ENCODE assay signal across 10 mouse cellular contexts in genomic region chr3:102309756-102310155, GRCm38 (mm10).
DNase-seq lines count a peak whose midpoint lies in the region; ATAC-seq and TF ChIP-seq lines count a peak whose summit lies in the region.
"Had no signal": no experiment of that assay in that cellular context is flagged by ENCODE, and none has a peak within 500 bp of the region (broad histone marks: within the 10 kb centered on the region; RNA-seq: fewer than 3 reads in every experiment).

No protein-coding gene starts in this region.

- WGBS in heart, embryonic 11.5 days (ENCODE audit: insufficient replicate concordance): 19% methylated on average over 9 of the region's 9 CpGs
- 27% methylated on average over 9 of the region's 9 CpGs for WGBS in intestine, postnatal 0 days
- WGBS in neural tube, embryonic 11.5 days: 29% methylated on average over 9 of the region's 9 CpGs

- no peak overlapping the region for H3K9ac ChIP-seq in heart, embryonic 11.5 days (ENCODE audit: low read depth, low read length)
- H3K9ac ChIP-seq in intestine, postnatal 0 days (ENCODE audit: low read depth, low read length): no peak overlapping the region
- no peak overlapping the region for H3K9ac ChIP-seq in neural tube, embryonic 11.5 days (ENCODE audit: low read length)

- H3K27ac ChIP-seq in heart, embryonic 11.5 days (ENCODE audit: low read depth, low read length): no peak overlapping the region
- no peak overlapping the region for H3K27ac ChIP-seq in intestine, postnatal 0 days (ENCODE audit: low read depth, low read length)
- no peak overlapping the region for H3K27ac ChIP-seq in neural tube, embryonic 11.5 days (ENCODE audit: low read depth, low read length)
- H3K27ac ChIP-seq: macrophage had no signal

- no peaks in the 10 kb centered on the region for H3K27me3 ChIP-seq in heart, embryonic 11.5 days (ENCODE audit: control insufficient read depth, insufficient read depth, low read length)
- no peaks in the 10 kb centered on the region for H3K27me3 ChIP-seq in intestine, postnatal 0 days (replicated peaks; ENCODE audit: control insufficient read depth, insufficient read depth, low read length)
- no peaks in the 10 kb centered on the region for H3K27me3 ChIP-seq in neural tube, embryonic 11.5 days (ENCODE audit: control insufficient read depth, insufficient read depth, low read length)

- peak; percentile 95 for DNase-seq in heart, adult 11 months
- DNase-seq in cerebellum, adult 8-10 months: peak; percentile 8
- DNase-seq in frontal cortex, postnatal 36 days (ENCODE audit: low spot score in 2 of 2): peak; percentile 54 to 66
- peak; percentile 20 to 78 for DNase-seq in left cerebral cortex, postnatal 10 days (ENCODE audit: extremely low spot score in 1 of 2, low spot score in 2 of 2)
- DNase-seq in neural tube, embryonic 11.5 days (ENCODE audit: low spot score): peak; percentile 76
- DNase-seq in thymus, postnatal 4 days: peak; percentile 59

- H3K36me3 ChIP-seq in heart, embryonic 11.5 days (ENCODE audit: control insufficient read depth, insufficient read depth, low read length): no peaks in the 10 kb centered on the region
- no peaks in the 10 kb centered on the region for H3K36me3 ChIP-seq in intestine, postnatal 0 days (ENCODE audit: control insufficient read depth, insufficient read depth)
- no peaks in the 10 kb centered on the region for H3K36me3 ChIP-seq in neural tube, embryonic 11.5 days (ENCODE audit: control insufficient read depth, insufficient read depth, low read length)
- H3K36me3 ChIP-seq: G1E had no signal

- ATAC-seq in heart, embryonic 11.5 days (replicated peaks; ENCODE audit: insufficient number of reproducible peaks, low FRiP score, low TSS enrichment): no peak
- peak; percentile 38; the same call in 1 of the 2 replicates for ATAC-seq in intestine, postnatal 0 days
- ATAC-seq in neural tube, embryonic 11.5 days (ENCODE audit: insufficient read depth, low FRiP score, low TSS enrichment): no peak

- peak; percentile 84 for TF ChIP-seq CTCF in intestine, postnatal 0 days (IDR thresholded peaks at IDR 0.05; ENCODE audit: low read depth)

- no peaks in the 10 kb centered on the region for H3K9me3 ChIP-seq in heart, embryonic 11.5 days (replicated peaks; ENCODE audit: control insufficient read depth, low read length)
- H3K9me3 ChIP-seq in intestine, postnatal 0 days (ENCODE audit: control insufficient read depth): no peaks in the 10 kb centered on the region
- no peaks in the 10 kb centered on the region for H3K9me3 ChIP-seq in neural tube, embryonic 11.5 days (ENCODE audit: control insufficient read depth, low read length)
- H3K9me3 ChIP-seq: G1E had no signal

- intact Hi-C loops in left cerebral cortex, postnatal 10 days (cut with DNase I): no loop called here

- H3K4me2 ChIP-seq in heart, embryonic 11.5 days: no peak overlapping the region
- no peak overlapping the region for H3K4me2 ChIP-seq in intestine, postnatal 0 days (replicated peaks; ENCODE audit: low read depth)
- H3K4me2 ChIP-seq in neural tube, embryonic 11.5 days (ENCODE audit: low read depth): no peak overlapping the region

- no peaks in the 10 kb centered on the region for H3K4me1 ChIP-seq in heart, embryonic 11.5 days (ENCODE audit: control insufficient read depth, insufficient read depth, low read length)
- H3K4me1 ChIP-seq in intestine, postnatal 0 days (replicated peaks; ENCODE audit: control insufficient read depth, insufficient read depth, low read length): no peaks in the 10 kb centered on the region
- no peaks in the 10 kb centered on the region; the same call in 1 of the 2 replicates for H3K4me1 ChIP-seq in neural tube, embryonic 11.5 days (ENCODE audit: control insufficient read depth, insufficient read depth, low read length)

- no peak overlapping the region for H3K4me3 ChIP-seq in heart, embryonic 11.5 days (ENCODE audit: low read depth, low read length)
- H3K4me3 ChIP-seq in intestine, postnatal 0 days (ENCODE audit: low read depth, low read length): no peak overlapping the region
- no peak overlapping the region for H3K4me3 ChIP-seq in neural tube, embryonic 11.5 days (ENCODE audit: low read depth, low read length)

Comparison
In these comparisons a context has a peak if more than half of its experiments do, and no peak if none do; other contexts are left out.
1. DNase-seq: peak in every context shown above with its lines; median percentile 95 in heart, adult 11 months; 76 in neural tube, embryonic 11.5 days; 60 in frontal cortex, postnatal 36 days; 59 in thymus, postnatal 4 days; 49 in left cerebral cortex, postnatal 10 days; 8 in cerebellum, adult 8-10 months.